Mouse (Mus musculus): ENCODE measurements around the gene Bcar3. TPM values are rescaled to one million over a fixed set of nuclear protein-coding genes. Genes with fewer than 3 reads are reported as not detected.
A peak's percentile ranks its signal among the peaks of the same experiment; 100 is the strongest.

Bcar3 gene
- total RNA-seq, 2 experiments from 2014 or later: 9.3 to 10.0 TPM

GRCm38 (mm10) chr3:122521294-122521693 is 227.4 kb downstream of the Bcar3 start:
- intact Hi-C loops (cut with DNase I): no loop called here
- no peak for DNase-seq

GRCm38 (mm10) chr3:122528477-122528876 is 234.5 kb downstream of the Bcar3 start:
- intact Hi-C loops (cut with DNase I): no loop called here
- DNase-seq: no peak

DNA sequence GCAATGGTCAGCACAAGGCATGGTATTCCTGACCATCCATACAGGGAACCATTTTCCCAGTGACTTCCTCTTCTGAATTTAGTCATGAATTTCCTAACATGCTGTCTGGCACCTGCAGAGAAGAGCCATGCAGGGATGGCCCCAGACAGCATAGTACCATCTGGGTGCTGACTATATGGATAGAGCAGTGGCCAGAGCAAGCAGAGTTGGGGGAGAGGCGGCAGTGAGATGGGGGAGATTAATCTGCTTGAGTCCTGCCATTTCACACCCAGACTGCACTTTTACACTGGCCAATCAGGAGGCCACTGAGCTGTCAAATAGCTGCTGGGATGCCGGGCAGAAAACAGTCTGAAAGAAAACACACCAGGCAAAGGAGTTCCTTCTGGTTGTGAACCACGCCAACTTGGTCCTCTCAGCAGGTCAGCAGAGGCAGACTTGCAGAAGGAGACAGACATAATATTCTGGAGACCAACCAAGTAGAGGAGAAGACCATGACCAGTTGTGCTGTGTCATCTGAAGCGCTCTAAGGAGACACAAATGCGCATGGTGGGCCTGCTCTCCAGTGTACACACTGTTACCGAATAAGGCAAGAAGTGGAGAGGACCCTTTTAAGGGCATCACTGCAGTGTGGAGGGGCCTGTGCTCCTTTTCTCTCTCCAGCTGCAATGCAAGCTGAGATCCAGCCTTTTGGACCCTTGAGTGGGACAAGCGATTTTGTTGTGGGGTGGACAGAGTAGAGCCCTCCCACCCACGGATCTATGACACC is 242.2 kb downstream of the Bcar3 start:
- intact Hi-C loops (cut with DNase I): no loop called here
- no peak for DNase-seq

DNA sequence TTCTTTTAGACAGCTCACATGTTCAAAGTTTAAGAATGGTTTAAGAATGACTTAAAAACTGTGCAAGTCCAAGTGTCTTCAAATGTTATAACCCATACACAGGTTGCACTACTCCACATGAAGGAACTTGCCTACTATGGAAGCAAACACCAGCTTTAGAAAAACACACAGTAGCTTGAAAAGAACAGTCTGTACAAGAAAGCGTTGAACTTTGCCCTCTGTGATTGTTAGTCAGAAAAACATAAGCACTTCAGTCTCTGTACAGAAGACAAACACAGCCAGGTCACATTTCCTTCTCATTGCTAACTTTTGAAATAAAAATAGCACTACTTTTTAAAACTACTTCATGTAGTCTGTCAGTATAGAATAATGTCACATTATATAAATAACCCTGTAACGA is 244.9 kb downstream of the Bcar3 start:
- no peak for DNase-seq
- intact Hi-C loops (cut with DNase I): no loop called here

GRCm38 (mm10) chr3:122539961-122540690 is 246.2 kb downstream of the Bcar3 start:
- intact Hi-C loops (cut with DNase I): no loop called here
- no peak for DNase-seq

- no peak for DNase-seq
- intact Hi-C loops (cut with DNase I): no loop called here
These were observed 247.0 kb downstream of the Bcar3 start for GRCm38 (mm10) chr3:122540918-122541317.

DNA sequence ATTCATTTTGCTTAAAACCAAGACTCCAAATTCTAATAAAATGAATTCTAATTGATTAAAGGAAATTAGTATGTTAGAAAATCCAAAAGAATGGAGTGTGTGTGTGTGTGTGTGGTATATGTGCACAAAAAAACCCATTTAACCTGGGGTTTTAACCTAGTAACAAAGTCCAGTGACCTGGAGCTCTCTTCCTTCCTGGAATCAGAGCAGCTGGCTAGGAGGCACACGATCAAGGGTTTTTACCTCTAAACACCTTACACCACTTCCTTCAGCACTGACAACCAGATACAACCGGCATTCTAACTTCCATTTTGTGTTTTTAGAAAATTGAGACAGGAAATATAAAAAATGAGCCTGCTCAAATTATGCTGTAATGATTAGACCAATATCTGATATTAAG is 251.4 kb downstream of the Bcar3 start:
- intact Hi-C loops (cut with DNase I): no loop called here
- DNase-seq: no peak

- intact Hi-C loops (cut with DNase I): no loop called here
These were observed 253.5 kb downstream of the Bcar3 start for GRCm38 (mm10) chr3:122547469-122547868.

DNA sequence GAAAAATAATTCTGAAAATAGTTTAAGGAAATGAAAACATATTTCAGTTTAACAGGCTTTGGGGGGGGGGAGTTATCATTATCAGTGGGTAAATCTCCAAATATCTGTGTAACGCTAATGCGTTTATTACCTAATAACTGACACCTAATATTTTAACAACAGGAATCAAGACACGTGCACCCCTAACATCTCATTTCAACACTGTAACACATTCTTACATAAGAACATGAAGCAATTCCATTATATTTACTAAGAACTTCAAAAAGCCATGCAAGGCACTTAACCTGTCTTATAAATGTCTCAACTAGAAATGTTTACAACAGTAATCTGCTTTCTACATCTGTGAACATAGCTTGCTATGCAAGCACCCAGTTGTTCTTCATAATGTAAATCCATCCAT is 257.2 kb downstream of the Bcar3 start:
- intact Hi-C loops (cut with DNase I): no loop called here
- no peak for DNase-seq

More at GRCm38 (mm10) chr3:122547469-122547868, 253.5 kb downstream of the Bcar3 start:
- DNase-seq: no peak

DNA sequence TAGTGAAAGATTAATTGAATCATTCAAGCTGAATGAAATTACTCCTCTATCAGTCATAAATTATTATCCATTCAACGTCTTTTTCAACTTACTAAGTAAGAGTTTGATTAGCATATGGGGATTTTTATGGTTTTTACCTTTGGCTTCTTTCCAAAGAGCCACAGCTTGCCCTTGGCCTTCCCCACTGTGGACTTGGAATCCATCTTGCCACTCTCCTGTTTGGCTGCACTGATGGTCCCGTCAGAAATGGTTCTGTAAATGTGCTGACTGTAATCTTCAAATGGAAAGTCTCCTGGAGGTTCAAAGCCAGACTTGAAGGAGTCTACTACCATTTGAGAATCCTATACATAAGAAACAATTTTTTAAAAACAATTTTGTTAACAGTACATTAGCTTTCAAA is 263.8 kb downstream of the Bcar3 start:
- intact Hi-C loops (cut with DNase I): loop anchor here (5.0 kb wide), 1 partner anchor 80 kb away; no protein-coding TSS in a partner anchor
- no peak for DNase-seq

GRCm38 (mm10) chr3:122565285-122565684 is 271.3 kb downstream of the Bcar3 start:
- DNase-seq: peak; percentile 25 to 30

DNA sequence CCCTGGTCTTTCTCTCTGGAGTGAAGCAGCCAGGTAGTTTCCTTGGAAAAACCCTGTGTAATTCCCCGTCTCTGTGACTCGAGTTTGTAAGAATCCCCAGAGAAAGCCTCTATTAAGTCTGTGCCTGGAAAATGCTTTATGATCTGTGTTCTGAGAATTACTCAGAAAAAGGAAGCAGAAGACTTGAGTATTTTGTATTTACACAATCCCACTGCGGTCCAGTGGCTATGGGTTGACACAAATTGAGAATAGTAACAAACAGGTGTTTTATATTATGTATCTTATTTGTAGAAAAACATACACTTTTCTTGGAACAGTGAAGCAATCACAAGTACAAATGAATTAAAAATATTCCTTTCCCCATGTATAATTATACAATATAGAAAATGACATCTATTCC is 272.2 kb downstream of the Bcar3 start:
- intact Hi-C loops (cut with DNase I): no loop called here
- DNase-seq: no peak

More at GRCm38 (mm10) chr3:122565285-122565684, 271.3 kb downstream of the Bcar3 start:
- intact Hi-C loops (cut with DNase I): no loop called here

- intact Hi-C loops (cut with DNase I): no loop called here
- no peak for DNase-seq
These were observed 272.6 kb downstream of the Bcar3 start for GRCm38 (mm10) chr3:122566549-122566948.

DNA sequence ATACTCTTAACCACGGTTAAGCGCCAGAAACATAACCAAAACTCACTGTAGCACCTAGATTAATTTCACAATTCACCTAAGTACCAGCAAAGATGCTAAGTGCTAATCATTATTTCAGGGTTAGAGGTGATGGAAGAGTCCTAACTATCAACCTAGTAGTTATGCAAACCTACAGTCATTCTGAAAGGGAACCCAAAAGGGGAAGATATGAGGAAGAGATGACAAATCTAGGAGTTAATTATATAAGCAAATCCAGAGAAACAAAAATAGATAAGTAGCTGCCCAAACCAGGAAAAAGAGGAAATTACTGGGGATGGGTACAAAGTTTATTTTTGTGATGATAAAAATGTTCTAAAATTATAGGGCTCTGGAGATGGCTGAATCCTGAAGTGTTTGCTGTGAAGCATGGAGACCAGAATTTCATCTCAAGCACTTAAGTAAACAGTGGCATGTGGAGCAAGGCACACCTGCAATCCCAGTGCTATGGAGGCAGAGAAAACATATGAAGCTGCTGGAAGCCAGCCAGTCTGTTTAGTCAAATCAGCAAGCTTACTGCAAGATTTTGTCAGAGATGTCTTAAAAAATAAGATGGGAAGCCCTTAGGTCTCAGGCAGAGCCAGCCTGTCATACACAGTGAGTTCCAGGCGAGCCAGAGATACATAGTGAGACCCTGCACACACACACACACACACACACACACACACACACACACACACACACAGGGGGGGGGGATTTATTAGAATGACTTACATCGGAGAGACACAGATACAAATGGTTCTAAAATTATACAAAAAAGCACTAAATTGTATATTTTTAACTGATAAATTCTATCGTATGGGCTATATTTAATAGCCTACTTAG is 279.7 kb downstream of the Bcar3 start:
- intact Hi-C loops (cut with DNase I): no loop called here
- DNase-seq: no peak

GRCm38 (mm10) chr3:122574921-122575320 is 281.0 kb downstream of the Bcar3 start:
- no peak for DNase-seq
- intact Hi-C loops (cut with DNase I): no loop called here

- intact Hi-C loops (cut with DNase I): no loop called here
- DNase-seq: no peak
These were observed 283.4 kb downstream of the Bcar3 start for GRCm38 (mm10) chr3:122577360-122577759.

Small RNA genes within 50 kb of the gene (microRNA-seq; reads per million reads assigned to microRNA genes)
- gene Mir760: 8.8 to 16.3 reads per million in 2 experiments
- 0 reads per million in 2 experiments for gene Mir7657

Other genes with a start within 250 kb of the Bcar3 start
- 1 to 10 TPM; 4.5 to 5.3 TPM for gene Abca4, start 249.7 kb upstream of the Bcar3 start, total RNA-seq (2021)
- 10 to 100 TPM; 52.4 to 56.0 TPM for gene Gclm, start 48.6 kb upstream of the Bcar3 start, total RNA-seq (2021)
- gene Dnttip2, start 19.7 kb upstream of the Bcar3 start, total RNA-seq (2021): 10 to 100 TPM; 25.3 to 30.9 TPM

Measured in heart, postnatal 10 days (tissue).